ENCODE assay signal across 9 mouse cellular contexts in genomic region chr11:83556085-83556781, GRCm38 (mm10). TPM values are rescaled to one million over a fixed set of nuclear protein-coding genes. Genes with fewer than 3 reads are reported as not detected.
DNase-seq lines count a peak whose midpoint lies in the region; ATAC-seq lines count a peak whose summit lies in the region.
"Had no signal": no experiment of that assay in that cellular context is flagged by ENCODE, and none has a peak within 500 bp of the region (broad histone marks: within the 10 kb centered on the region; RNA-seq: fewer than 3 reads in every experiment).

No protein-coding gene starts in this region.

- H3K4me2 ChIP-seq in hindbrain, embryonic 14.5 days (replicated peaks): peak overlapping the region; percentile 36
- H3K4me2 ChIP-seq in neural tube, embryonic 13.5 days: no peak overlapping the region
- H3K4me2 ChIP-seq: limb, embryonic 15.5 days had no signal

- no peak overlapping the region for H3K27ac ChIP-seq in hindbrain, embryonic 14.5 days
- H3K27ac ChIP-seq in limb, embryonic 10.5 days: no peak overlapping the region
- H3K27ac ChIP-seq in neural tube, embryonic 13.5 days (replicated peaks): no peak overlapping the region
- H3K27ac ChIP-seq: limb, embryonic 15.5 days had no signal

- H3K9me3 ChIP-seq in hindbrain, embryonic 14.5 days (ENCODE audit: control insufficient read depth, low read length): no peaks in the 10 kb centered on the region
- H3K9me3 ChIP-seq in limb, embryonic 10.5 days (replicated peaks): no peaks in the 10 kb centered on the region
- H3K9me3 ChIP-seq in neural tube, embryonic 13.5 days: no peaks in the 10 kb centered on the region
- H3K9me3 ChIP-seq: limb, embryonic 15.5 days had no signal

- no peak overlapping the region for H3K4me3 ChIP-seq in hindbrain, embryonic 14.5 days (replicated peaks; ENCODE audit: low read length)
- no peak overlapping the region for H3K4me3 ChIP-seq in limb, embryonic 10.5 days
- no peak overlapping the region for H3K4me3 ChIP-seq in neural tube, embryonic 13.5 days
- H3K4me3 ChIP-seq: limb, embryonic 15.5 days had no signal

- no peaks in the 10 kb centered on the region for H3K27me3 ChIP-seq in hindbrain, embryonic 14.5 days (ENCODE audit: control insufficient read depth, insufficient read depth, low read length)
- no peaks in the 10 kb centered on the region for H3K27me3 ChIP-seq in limb, embryonic 10.5 days (ENCODE audit: low read depth, poor library complexity, severe bottlenecking)
- H3K27me3 ChIP-seq in neural tube, embryonic 13.5 days: no peaks in the 10 kb centered on the region
- H3K27me3 ChIP-seq: limb, embryonic 15.5 days had no signal

- DNase-seq in cerebellum, adult 11-12 months: no peak
- peak; percentile 75 for DNase-seq in ES-CJ7 (ENCODE audit: low read depth, low spot score)
- peak; percentile 88 for DNase-seq in embryo, embryonic 10.5 days (ENCODE audit: low spot score)
- peak; percentile 93 for DNase-seq in hindbrain, embryonic 14.5 days (ENCODE audit: low spot score)
- DNase-seq in limb, embryonic 10.5 days (ENCODE audit: low spot score): peak; percentile 35
- DNase-seq in thymus, adult 18-20 months: no peak

- no peaks in the 10 kb centered on the region for H3K4me1 ChIP-seq in hindbrain, embryonic 14.5 days (replicated peaks; ENCODE audit: control insufficient read depth, insufficient read depth, low read length)
- H3K4me1 ChIP-seq in limb, embryonic 10.5 days: no peaks in the 10 kb centered on the region
- no peaks in the 10 kb centered on the region for H3K4me1 ChIP-seq in neural tube, embryonic 13.5 days (replicated peaks)
- H3K4me1 ChIP-seq: limb, embryonic 15.5 days had no signal

- H3K9ac ChIP-seq in hindbrain, embryonic 14.5 days: 0 out of 2 replicates have a peak overlapping the region, but pooled peaks have one; percentile 3
- H3K9ac ChIP-seq in neural tube, embryonic 13.5 days: no peak overlapping the region
- H3K9ac ChIP-seq: limb, embryonic 15.5 days had no signal

- 30% methylated on average over 8 of the region's 8 CpGs for WGBS in hindbrain, embryonic 14.5 days
- WGBS in limb, embryonic 10.5 days: 36% methylated on average over 8 of the region's 8 CpGs
- WGBS in neural tube, embryonic 13.5 days: 29% methylated on average over 8 of the region's 8 CpGs

- ATAC-seq in cerebellum, adult (ENCODE audit: insufficient number of reproducible peaks, low FRiP score, low TSS enrichment): peak; percentile 40; the same call in 1 of the 2 replicates
- ATAC-seq in hindbrain, embryonic 14.5 days (ENCODE audit: low FRiP score): peak; percentile 34; the same call in 1 of the 2 replicates
- peak; percentile 63; the same call in 1 of the 2 replicates for ATAC-seq in neural tube, embryonic 13.5 days (ENCODE audit: low read depth)

- no peaks in the 10 kb centered on the region for H3K36me3 ChIP-seq in hindbrain, embryonic 14.5 days (replicated peaks; ENCODE audit: control insufficient read depth, insufficient read depth)
- no peaks in the 10 kb centered on the region for H3K36me3 ChIP-seq in limb, embryonic 10.5 days
- H3K36me3 ChIP-seq in neural tube, embryonic 13.5 days: no peaks in the 10 kb centered on the region
- H3K36me3 ChIP-seq: limb, embryonic 15.5 days had no signal

RNA-seq across cellular contexts. Expression of gene Ccl9, which starts 22.2 kb away (rescaled TPM):
- polyA plus RNA-seq in hindbrain, embryonic 14.5 days (2014; fragmentation: Nextera tagmentation; extraction: Ambion mirVana): 2.1 and 2.9 TPM in 2 replicates
- polyA plus RNA-seq in limb, embryonic 10.5 days (2016; fragmentation: Nextera tagmentation; extraction: Ambion mirVana): 0.78 and 1.2 TPM in 2 replicates
- 2.4 and 3.1 TPM in 2 replicates for polyA plus RNA-seq in neural tube, embryonic 13.5 days (2015; fragmentation: Nextera tagmentation; extraction: Ambion mirVana)

RNA-seq across cellular contexts. Expression of gene Ccl5, which starts 25.9 kb away (rescaled TPM):
- not detected in 2 replicates for polyA plus RNA-seq in hindbrain, embryonic 14.5 days (2014; fragmentation: Nextera tagmentation; extraction: Ambion mirVana)
- not detected in 2 replicates for polyA plus RNA-seq in limb, embryonic 10.5 days (2016; fragmentation: Nextera tagmentation; extraction: Ambion mirVana)
- polyA plus RNA-seq in neural tube, embryonic 13.5 days (2015; fragmentation: Nextera tagmentation; extraction: Ambion mirVana): not detected in 2 replicates

RNA-seq across cellular contexts. Expression of gene Heatr9, which starts 34.3 kb away (rescaled TPM):
- polyA plus RNA-seq in hindbrain, embryonic 14.5 days (2014; fragmentation: Nextera tagmentation; extraction: Ambion mirVana): not detected in 2 replicates
- polyA plus RNA-seq in limb, embryonic 10.5 days (2016; fragmentation: Nextera tagmentation; extraction: Ambion mirVana): not detected in 2 replicates
- not detected in 2 replicates for polyA plus RNA-seq in neural tube, embryonic 13.5 days (2015; fragmentation: Nextera tagmentation; extraction: Ambion mirVana)
- polyA plus RNA-seq: limb, embryonic 15.5 days had no signal

RNA-seq across cellular contexts. Expression of gene Ccl6, which starts 36.7 kb away (rescaled TPM):
- 2.5 and 3.1 TPM in 2 replicates for polyA plus RNA-seq in hindbrain, embryonic 14.5 days (2014; fragmentation: Nextera tagmentation; extraction: Ambion mirVana)
- 1.3 and 1.6 TPM in 2 replicates for polyA plus RNA-seq in limb, embryonic 10.5 days (2016; fragmentation: Nextera tagmentation; extraction: Ambion mirVana)
- polyA plus RNA-seq in neural tube, embryonic 13.5 days (2015; fragmentation: Nextera tagmentation; extraction: Ambion mirVana): 2.7 and 3.5 TPM in 2 replicates

Comparison
In these comparisons a context has a peak if more than half of its experiments do, and no peak if none do; other contexts are left out.
1. DNase-seq: peak in ES-CJ7 (single experiment), embryo, embryonic 10.5 days (single experiment), hindbrain, embryonic 14.5 days (single experiment) and limb, embryonic 10.5 days (single experiment); none in cerebellum, adult 11-12 months (single experiment) and thymus, adult 18-20 months (0 of 2).
2. Peak in every context shown above with its lines, with median percentiles within 50 percentile points of each other: ATAC-seq.